Mouse (Mus musculus): ENCODE measurements at regions not wholly inside any gene's neighbourhood (a gene's known extent, or its start where the extent isn't known, plus 50 kb on each side); places are given as distances from the start of the nearest gene placed in this dataset.
A peak's percentile ranks its signal among the peaks of the same experiment; 100 is the strongest.

- peak; percentile 71 to 72 for DNase-seq
Observed at GRCm38 (mm10) chr7:37908618-37909130, 114.7 kb downstream of the Uri1 start.

- peak; percentile 40 to 78 for DNase-seq
Observed at GRCm38 (mm10) chr7:37893885-37894284, 120.4 kb upstream of the Zfp536 start.

GRCm38 (mm10) chr7:37874382-37874781 lies 100.9 kb upstream of the Zfp536 start:
- peak; percentile 42 to 55 for DNase-seq

GRCm38 (mm10) chr7:37870956-37871355 lies 97.5 kb upstream of the Zfp536 start:
- no peak for DNase-seq

GRCm38 (mm10) chr7:37866468-37866867 lies 93.0 kb upstream of the Zfp536 start:
- DNase-seq, result no peak

GRCm38 (mm10) chr7:37851471-37851870 lies 78.0 kb upstream of the Zfp536 start:
- peak in 1 of 2 experiments; percentile 33 for DNase-seq

- no peak for DNase-seq
Observed at GRCm38 (mm10) chr7:37845201-37845600, 71.8 kb upstream of the Zfp536 start.

GRCm38 (mm10) chr7:37842000-37842513 lies 68.6 kb upstream of the Zfp536 start:
- DNase-seq, result peak; percentile 55 to 67

GRCm38 (mm10) chr7:37841549-37841948 lies 68.1 kb upstream of the Zfp536 start:
- DNase-seq, result no peak

GRCm38 (mm10) chr7:37837883-37838282 lies 64.4 kb upstream of the Zfp536 start:
- no peak for DNase-seq

GRCm38 (mm10) chr7:37837372-37837771 lies 63.9 kb upstream of the Zfp536 start:
- no peak for DNase-seq

GRCm38 (mm10) chr7:37833420-37833819 lies 60.0 kb upstream of the Zfp536 start:
- no peak for DNase-seq

GRCm38 (mm10) chr7:37832322-37832721 lies 58.9 kb upstream of the Zfp536 start:
- DNase-seq, result peak; percentile 60

- no peak for DNase-seq
Observed at GRCm38 (mm10) chr7:37825766-37826165, 52.3 kb upstream of the Zfp536 start.

Data from cerebellum, postnatal 14 days (tissue).